Mouse (Mus musculus): ENCODE measurements around the gene Tbx4.

The Tbx4 gene

GRCm38 (mm10) chr11:85857997-85858698, 28.1 kb upstream of the Tbx4 start:
- DNase-seq: no peak

- no peak for DNase-seq
Measured at GRCm38 (mm10) chr11:85864363-85864762, 21.9 kb upstream of the Tbx4 start.

- DNase-seq: no peak
Measured at GRCm38 (mm10) chr11:85876059-85876788, 10.0 kb upstream of the Tbx4 start.

GRCm38 (mm10) chr11:85884498-85884897, 1.7 kb upstream of the Tbx4 start:
- DNase-seq: no peak

- DNase-seq: no peak
Measured at GRCm38 (mm10) chr11:85886429-85886785, 185 bp downstream of the Tbx4 start.

- no peak for DNase-seq
Measured at GRCm38 (mm10) chr11:85887273-85887672, 1.1 kb downstream of the Tbx4 start.

GRCm38 (mm10) chr11:85887801-85888450, 1.7 kb downstream of the Tbx4 start:
- no peak for DNase-seq

- no peak for DNase-seq
Measured at GRCm38 (mm10) chr11:85888451-85888961, 2.3 kb downstream of the Tbx4 start.

- DNase-seq: no peak
Measured at GRCm38 (mm10) chr11:85889056-85889729, 3.0 kb downstream of the Tbx4 start.

- no peak for DNase-seq
Measured at GRCm38 (mm10) chr11:85889730-85890562, 3.7 kb downstream of the Tbx4 start.

GRCm38 (mm10) chr11:85890563-85890845, 4.3 kb downstream of the Tbx4 start:
- DNase-seq: no peak

GRCm38 (mm10) chr11:85891010-85891691, 4.9 kb downstream of the Tbx4 start:
- DNase-seq: no peak

GRCm38 (mm10) chr11:85891692-85892040, 5.4 kb downstream of the Tbx4 start:
- DNase-seq: no peak

GRCm38 (mm10) chr11:85892771-85893170, 6.5 kb downstream of the Tbx4 start:
- DNase-seq: no peak

GRCm38 (mm10) chr11:85893400-85894135, 7.3 kb downstream of the Tbx4 start:
- DNase-seq: no peak

GRCm38 (mm10) chr11:85894136-85894530, 7.9 kb downstream of the Tbx4 start:
- no peak for DNase-seq

- no peak for DNase-seq
Measured at GRCm38 (mm10) chr11:85894731-85895545, 8.7 kb downstream of the Tbx4 start.

- no peak for DNase-seq
Measured at GRCm38 (mm10) chr11:85896335-85896985, 10.2 kb downstream of the Tbx4 start.

- no peak for DNase-seq
Measured at GRCm38 (mm10) chr11:85900291-85900690, 14.1 kb downstream of the Tbx4 start.

GRCm38 (mm10) chr11:85909514-85909913, 23.3 kb downstream of the Tbx4 start:
- DNase-seq: no peak

All from liver (tissue).